Mouse (Mus musculus) heart, postnatal 0 days (tissue): ENCODE measurements around the gene Tiam2. TPM values are rescaled to one million over a fixed set of nuclear protein-coding genes. Genes with fewer than 3 reads are reported as not detected.

Experiments
- ATAC-seq: fragments of 200-750 bp; cut with Nextera tagmentation; 2 replicates; pipeline ENCODE4 v1.8.0; 2017; ENCODE audit warnings: low read depth, moderate number of reproducible peaks, moderate library complexity; ENCODE audit not compliant: insufficient read depth
- DNase-seq: peaks from one replicate; pipeline ENCODE4 v3.0.0-alpha.2; 2016; ENCODE audit warnings: low spot score
- H3K27ac ChIP-seq: fragments of 300-500 bp; sonication (generic); 2 replicates; pipeline ENCODE4 v1.5.1; 2014; ENCODE audit warnings: low read depth, mild to moderate bottlenecking
- H3K27me3 ChIP-seq: fragments of 300-500 bp; sonication (generic); 2 replicates; pipeline ENCODE4 v1.6.1; 2014; ENCODE audit warnings: low read length, mixed read lengths; ENCODE audit not compliant: control insufficient read depth, insufficient read depth
- H3K36me3 ChIP-seq: fragments of 300-500 bp; sonication (generic); replicated peaks from 2 replicates; pipeline ENCODE4 v1.6.1; 2014; ENCODE audit warnings: low read length, mixed read lengths; ENCODE audit not compliant: control insufficient read depth, insufficient read depth
- H3K4me1 ChIP-seq: fragments of 300-500 bp; sonication (generic); 2 replicates; pipeline ENCODE4 v1.6.1; 2014; ENCODE audit warnings: antibody characterized with exemption; ENCODE audit not compliant: control insufficient read depth, insufficient read depth
- H3K4me2 ChIP-seq: fragments of 300-500 bp; sonication (generic); 2 replicates; pipeline ENCODE4 v1.6.1; 2014; ENCODE audit warnings: low read depth, mild to moderate bottlenecking, low read length, moderate library complexity
- H3K4me3 ChIP-seq: fragments of 300-500 bp; sonication (generic); 2 replicates; pipeline ENCODE4 v1.5.1; 2014; ENCODE audit warnings: low read depth, low read length
- H3K9ac ChIP-seq: fragments of 300-500 bp; sonication (generic); replicated peaks from 2 replicates; pipeline ENCODE4 v1.6.1; 2014; ENCODE audit warnings: low read depth, low read length, mixed read lengths
- H3K9me3 ChIP-seq: fragments of 300-500 bp; sonication (generic); replicated peaks from 2 replicates; pipeline ENCODE4 v1.6.1; 2016; ENCODE audit warnings: low read length; ENCODE audit not compliant: control insufficient read depth
- CTCF ChIP-seq: IDR thresholded peaks from 2 replicates; pipeline ENCODE4 v1.5.1; 2016; ENCODE audit warnings: antibody characterized with exemption, control low read depth, low read depth
- EP300 ChIP-seq: IDR thresholded peaks from 2 replicates; pipeline ENCODE4 v1.6.1; 2016; ENCODE audit warnings: antibody characterized with exemption, low read depth
- WGBS: fragments of 180-500 bp; shearing (Covaris S2); extraction: QIAGEN DNeasy Blood & Tissue Kit; methylation state at CpG from one replicate; pipeline ENCODE4 v1.1.7; 2014; 5-methylcytosine and 5-hydroxymethylcytosine counted together
- polyA plus RNA-seq: library from polyadenylated mRNA; unstranded; fragments of >200 nt; fragmentation: Nextera tagmentation; extraction: Ambion mirVana; gene quantifications from 2 replicates; pipeline ENCODE4 v1.2.1, GENCODE M21; 2015
- total RNA-seq: library from RNA; depleted of rRNA; stranded (reverse); fragments of >200 nt; gene quantifications from 2 replicates; pipeline ENCODE4 v1.2.3, GENCODE M21; 2014; ENCODE audit warnings: low replicate concordance

The Tiam2 gene
- total and polyA plus RNA-seq, 2 experiments from 2014 or later: 1.7 to 3.6 TPM

GRCm38 (mm10) chr17:3288341-3288740, 38.0 kb upstream of the Tiam2 start:
- DNase-seq: peak; percentile 30
- peak; percentile 55 for ATAC-seq
- no peak overlapping the region for H3K27ac ChIP-seq
- peaks cover 4% of the 10 kb centered on the region; the same call in 1 of the 2 replicates for H3K36me3 ChIP-seq
- H3K9me3 ChIP-seq: no peaks in the 10 kb centered on the region
- peak; percentile 76 for TF ChIP-seq CTCF
- no peak for TF ChIP-seq EP300
- H3K4me2 ChIP-seq: no peak overlapping the region
- H3K4me1 ChIP-seq: no peaks in the 10 kb centered on the region
- WGBS: 16% methylated on average over 6 of the region's 6 CpGs
- H3K27me3 ChIP-seq: no peaks in the 10 kb centered on the region
- no peak overlapping the region for H3K4me3 ChIP-seq
- H3K9ac ChIP-seq: no peak overlapping the region

GRCm38 (mm10) chr17:3295097-3295496, 31.3 kb upstream of the Tiam2 start:
- H3K27ac ChIP-seq: no peak overlapping the region
- DNase-seq: no peak
- 30% methylated on average over 2 of the region's 2 CpGs for WGBS

GRCm38 (mm10) chr17:3299487-3299886, 26.9 kb upstream of the Tiam2 start:
- Histone ChIP-seq H3K4me2 (no peak overlapping the region), H3K4me3 (no peak overlapping the region), H3K9ac (no peak overlapping the region), H3K36me3 (no peaks in the 10 kb centered on the region), H3K9me3 (no peaks in the 10 kb centered on the region), H3K4me1 (0 out of 2 replicates have a peak, but pooled peaks cover 4% of the 10 kb centered on the region), H3K27me3 (no peaks in the 10 kb centered on the region), H3K27ac (no peak overlapping the region)
- DNase-seq (peak; percentile 43), ATAC-seq (peak; percentile 66)
- TF ChIP-seq EP300: no peak
- 22% methylated on average over 6 of the region's 6 CpGs for WGBS

More at GRCm38 (mm10) chr17:3295097-3295496, 31.3 kb upstream of the Tiam2 start:
- no peak for TF ChIP-seq CTCF
- no peak for TF ChIP-seq EP300
- ATAC-seq: no peak
- Histone ChIP-seq H3K4me3 (no peak overlapping the region), H3K4me1 (0 out of 2 replicates have a peak, but pooled peaks cover 4% of the 10 kb centered on the region), H3K27me3 (no peaks in the 10 kb centered on the region), H3K9ac (no peak overlapping the region), H3K36me3 (peaks cover 4% of the 10 kb centered on the region; the same call in 1 of the 2 replicates), H3K9me3 (no peaks in the 10 kb centered on the region), H3K4me2 (no peak overlapping the region)

DNA sequence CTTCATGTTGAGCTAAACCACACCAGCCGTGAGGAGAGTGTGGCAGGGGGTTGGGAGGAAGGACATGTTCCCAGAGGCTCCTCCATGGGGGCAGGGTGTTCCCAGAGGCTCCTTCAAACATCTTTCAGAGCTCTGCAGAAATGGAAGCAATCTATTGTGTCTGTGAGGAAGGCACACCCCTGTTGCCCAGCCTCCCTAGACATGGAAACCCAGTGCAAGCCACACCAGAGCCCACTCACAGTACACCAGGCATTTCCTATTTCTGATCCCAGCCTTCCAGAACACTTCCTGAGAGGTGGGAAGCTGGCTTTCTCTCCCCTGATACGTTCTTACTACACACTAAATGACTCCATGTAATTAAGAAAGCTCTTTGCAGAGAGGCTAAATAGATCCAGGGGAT, 20.4 kb upstream of the Tiam2 start:
- H3K27me3 ChIP-seq: no peaks in the 10 kb centered on the region
- 53% methylated on average over 2 of the region's 2 CpGs for WGBS
- H3K36me3 ChIP-seq: peaks cover 8% of the 10 kb centered on the region
- H3K4me1 ChIP-seq: no peaks in the 10 kb centered on the region
- no peaks in the 10 kb centered on the region for H3K9me3 ChIP-seq
- ATAC-seq (peak; percentile 71), DNase-seq (no peak)
- no peak overlapping the region for H3K4me2 ChIP-seq
- TF ChIP-seq CTCF (no peak), EP300 (no peak)
- no peak overlapping the region for H3K27ac ChIP-seq
- no peak overlapping the region for H3K9ac ChIP-seq
- H3K4me3 ChIP-seq: no peak overlapping the region

DNA sequence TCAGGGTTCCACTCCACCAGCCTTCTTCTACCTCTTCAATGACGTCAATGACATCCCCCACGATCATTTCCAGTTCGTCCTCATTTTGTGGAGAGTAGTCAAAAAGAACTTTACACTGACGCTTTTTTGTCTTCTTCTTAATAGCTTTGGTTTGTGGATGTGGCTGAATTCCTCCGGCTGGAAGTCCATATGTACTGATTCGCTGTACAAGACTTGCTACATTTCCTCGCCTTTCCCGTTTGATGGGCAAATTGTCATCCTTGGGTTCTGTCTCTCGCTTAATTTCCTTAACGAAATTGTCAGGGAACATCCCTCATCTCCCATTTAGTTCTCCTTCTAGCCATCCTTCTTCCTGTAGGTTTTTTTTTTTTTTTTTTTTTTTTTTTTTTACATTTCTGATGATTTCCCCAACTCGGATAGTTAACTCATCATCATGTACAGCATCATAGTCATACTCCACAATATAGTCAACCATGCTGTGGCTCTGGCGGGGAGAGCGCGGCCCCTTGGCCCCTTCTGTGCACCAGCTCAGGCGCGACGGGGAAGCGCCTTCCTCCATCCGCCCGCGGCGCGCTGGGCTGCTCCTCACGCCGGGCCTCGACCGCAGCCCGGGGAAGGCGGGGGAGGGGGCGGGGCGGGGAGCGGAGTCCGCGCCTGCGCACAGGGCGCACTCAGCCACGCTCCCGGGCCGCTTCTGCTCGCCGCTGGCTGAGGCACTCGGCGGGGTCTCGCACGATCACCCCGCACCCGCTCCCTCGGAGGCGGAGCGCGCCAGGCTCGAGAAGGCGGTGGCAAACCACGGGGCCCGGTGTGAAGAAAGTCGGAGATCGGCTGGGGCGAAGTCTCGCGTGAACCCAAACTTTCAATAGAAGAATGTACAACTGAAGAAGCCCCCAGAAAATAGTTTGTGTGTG, 12.4 kb upstream of the Tiam2 start:
- DNase-seq (peak; percentile 69), ATAC-seq (peak; percentile 97)
- Histone ChIP-seq H3K36me3 (no peaks in the 10 kb centered on the region), H3K9me3 (no peaks in the 10 kb centered on the region), H3K27me3 (no peaks in the 10 kb centered on the region), H3K4me2 (peak overlapping the region; percentile 67), H3K4me1 (peaks cover 4% of the 10 kb centered on the region; the same call in 1 of the 2 replicates), H3K27ac (peak overlapping the region; percentile 43; the same call in 1 of the 2 replicates), H3K9ac (peak overlapping the region; percentile 59), H3K4me3 (peak overlapping the region; percentile 53)
- TF ChIP-seq CTCF (no peak), EP300 (no peak)
- WGBS: 9% methylated on average over 58 of the region's 60 CpGs
